Mouse (Mus musculus) neutrophil, adult 65 days (primary cell): Measurements from ENCODE around the gene Gm10961. TPM values are rescaled to one million over a fixed set of nuclear protein-coding genes. Genes with fewer than 3 reads are reported as not detected.

Experiments used
- total RNA-seq: library from RNA; stranded (reverse); gene quantifications from 2 replicates; pipeline ENCODE4 v1.2.4, GENCODE M21; 2023

Gene Gm10961
- total RNA-seq = not detected in 2 replicates

GRCm38 (mm10) chr3:107630682-107631522, at the start of gene Gm10961:
Gm10961 (plus strand) TSS chr3:107631322.

GRCm38 (mm10) chr3:107594662-107595263, 36.4 kb upstream of the Gm10961 start, which contains the start of gene Alx3:
Alx3 (plus strand) TSS chr3:107595031.

GRCm38 (mm10) chr3:107631523-107631958, 419 bp downstream of the Gm10961 start, which contains the start of gene Strip1:
Strip1 (minus strand) TSS chr3:107631694.

Other genes with a start within 250 kb of the Gm10961 start
- gene Kcnc4, start 171.8 kb upstream of the Gm10961 start, total RNA-seq = not detected in 2 replicates
- not detected in 2 replicates for gene Slc6a17, start 113.3 kb upstream of the Gm10961 start, total RNA-seq
- not detected in 2 replicates for gene Ubl4b, start 76.2 kb upstream of the Gm10961 start, total RNA-seq
- not detected in 2 replicates for gene Alx3, start 36.3 kb upstream of the Gm10961 start, total RNA-seq
- gene Strip1, start 372 bp downstream of the Gm10961 start, total RNA-seq = 49.5 and 70.2 TPM in 2 replicates
- gene Ahcyl1, start 65.2 kb downstream of the Gm10961 start, total RNA-seq = 32.0 and 38.2 TPM in 2 replicates
- gene Csf1, start 129.1 kb downstream of the Gm10961 start, total RNA-seq = 59.2 and 73.5 TPM in 2 replicates
- not detected in 2 replicates for gene Eps8l3, start 245.9 kb downstream of the Gm10961 start, total RNA-seq